Mouse (Mus musculus) testis, adult 2 months (tissue): Measurements from ENCODE around the gene Serpinc1.

Experiments used
- CTCF ChIP-seq: fragments of 200-500 bp; IDR thresholded peaks from 2 replicates; pipeline ENCODE4 v1.5.1; 2012; ENCODE audit warnings: low read depth, mild to moderate bottlenecking, inconsistent platforms, low read length, moderate library complexity; ENCODE audit not compliant: control insufficient read depth, insufficient read depth, insufficient replicate concordance
- POLR2A ChIP-seq: fragments of 200-500 bp; IDR thresholded peaks from 2 replicates; pipeline ENCODE4 v1.6.1; 2012; ENCODE audit warnings: low read depth, mild to moderate bottlenecking, inconsistent platforms, low read length, moderate library complexity; ENCODE audit not compliant: control insufficient read depth

- TF ChIP-seq CTCF (no peak), POLR2A (no peak)
These were observed 1.6 kb downstream of the Serpinc1 start for GRCm38 (mm10) chr1:160980021-160980420.
